Mouse (Mus musculus) gastrocnemius, postnatal 14 days (tissue): ENCODE measurements at regions not wholly inside any gene's neighbourhood (a gene's known extent, or its start where the extent isn't known, plus 50 kb on each side); places are given as distances from the start of the nearest gene placed in this dataset.

Experiments used
- DNase-seq: peaks from one replicate; pipeline ENCODE4 v3.0.0; 2021; ENCODE audit warnings: mixed read lengths
- intact Hi-C: fragments of 180-260 bp; cut with DNase I; formaldehyde crosslinking; loops from one replicate; pipeline ENCODE4 v1.15.1; 2025; ENCODE audit warnings: low total_unique reads

DNA sequence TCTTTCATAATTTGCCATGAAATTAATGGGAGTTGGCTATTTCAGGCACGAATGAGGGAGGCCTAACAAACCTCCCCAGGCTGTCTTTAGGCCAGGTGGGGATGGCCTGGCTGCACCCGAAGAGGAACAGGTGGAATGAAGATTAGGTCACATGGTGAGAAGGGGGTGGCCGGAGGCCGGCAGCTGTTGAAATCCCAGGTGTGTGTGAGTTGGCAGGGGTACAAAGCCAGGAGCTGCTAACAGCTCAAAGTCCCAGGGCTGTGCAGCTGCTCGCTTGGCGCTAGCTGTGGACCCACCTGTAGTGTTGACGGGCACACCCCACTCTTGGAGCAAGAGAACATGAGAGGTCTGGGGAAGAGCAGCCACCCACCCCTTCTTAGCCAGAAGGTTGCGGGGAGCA, 80.9 kb upstream of the Sox4 start:
- no peak for DNase-seq
- intact Hi-C loops = no loop called here

DNA sequence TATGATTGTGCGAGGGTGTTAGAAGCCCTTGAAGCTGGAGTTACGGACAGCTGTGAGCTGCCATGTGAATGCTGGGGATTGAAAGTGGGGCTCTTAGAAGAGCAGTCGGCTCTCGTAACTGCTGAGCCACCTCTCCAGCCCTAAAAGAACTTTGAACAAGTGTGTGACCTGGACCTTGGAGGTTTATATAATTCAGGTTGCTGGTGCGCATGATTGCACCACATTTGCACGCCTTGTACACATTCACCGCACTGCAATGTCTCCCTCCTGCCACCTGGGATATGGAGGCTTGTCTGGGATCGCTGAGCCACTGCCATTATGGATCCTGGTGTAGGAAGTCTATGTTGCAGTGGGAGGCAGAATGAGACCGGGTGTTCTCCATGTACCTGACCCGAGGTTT, 73.6 kb upstream of the Sox4 start:
- no peak for DNase-seq
- intact Hi-C loops = no loop called here

DNA sequence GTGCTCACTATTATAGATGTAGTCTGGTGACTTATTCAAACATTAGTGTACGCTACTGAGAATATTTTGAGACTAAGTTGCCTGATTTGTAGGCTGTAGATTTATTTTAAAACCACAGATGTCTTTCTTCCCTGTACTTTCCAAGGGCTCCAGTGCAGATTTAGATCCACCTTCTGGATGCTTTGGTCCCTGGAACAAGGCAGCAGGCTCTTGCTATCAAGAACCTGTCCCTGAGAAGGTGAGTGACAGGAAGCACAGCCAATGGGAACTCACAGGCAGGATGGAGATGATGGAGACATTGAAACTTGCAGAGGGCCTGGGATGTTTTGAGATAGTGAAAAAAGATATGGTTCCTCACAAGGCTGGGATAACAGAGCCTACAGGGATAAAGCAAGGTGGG, 70.0 kb upstream of the Sox4 start:
- no peak for DNase-seq
- intact Hi-C loops = no loop called here

DNA sequence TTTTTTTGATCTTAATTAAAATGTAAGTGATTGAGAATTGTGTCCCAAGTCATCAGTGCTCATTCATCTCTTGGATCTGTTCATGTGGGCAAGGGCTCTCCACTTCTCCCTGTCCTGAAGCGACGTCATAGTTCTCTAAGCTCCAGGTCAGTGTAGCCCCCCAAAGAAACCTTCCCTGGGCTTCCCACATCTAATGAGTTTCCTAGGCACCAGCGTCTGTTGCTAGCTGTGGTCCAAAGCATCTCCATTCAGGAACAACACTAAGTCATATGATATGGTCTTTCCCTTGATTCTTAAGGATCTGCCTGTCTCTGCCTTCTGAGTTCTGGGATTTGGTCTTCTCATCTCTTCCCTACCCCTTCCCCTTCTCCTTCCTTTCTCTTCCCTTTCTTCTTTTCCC, 66.3 kb upstream of the Sox4 start:
- no peak for DNase-seq
- intact Hi-C loops = no loop called here

DNA sequence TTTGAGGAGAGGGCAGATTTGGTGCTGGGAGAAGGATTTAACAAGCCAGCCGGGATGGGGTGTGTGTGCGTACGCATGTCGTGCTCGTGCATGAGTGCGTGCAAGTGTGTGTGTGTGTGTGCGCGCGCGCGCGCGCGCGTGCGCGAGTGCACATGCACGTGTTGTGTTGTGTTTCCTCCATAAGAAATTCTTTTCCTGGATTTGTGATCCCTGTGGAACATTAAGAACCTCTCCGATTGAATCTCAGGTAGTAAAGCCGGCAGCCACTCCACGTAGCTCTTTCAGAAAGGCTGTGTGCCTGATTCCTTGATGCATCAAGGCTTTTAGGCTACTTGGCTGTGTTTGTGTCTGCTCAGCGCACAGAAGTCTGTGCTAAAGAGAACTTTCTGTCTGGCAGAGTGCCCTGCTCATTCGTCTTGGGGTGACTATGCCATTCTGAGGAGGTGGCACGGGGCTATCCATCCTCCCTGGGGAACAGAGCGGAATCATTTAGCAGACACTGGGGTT, 62.7 kb upstream of the Sox4 start:
- intact Hi-C loops = no loop called here
- no peak for DNase-seq

DNA sequence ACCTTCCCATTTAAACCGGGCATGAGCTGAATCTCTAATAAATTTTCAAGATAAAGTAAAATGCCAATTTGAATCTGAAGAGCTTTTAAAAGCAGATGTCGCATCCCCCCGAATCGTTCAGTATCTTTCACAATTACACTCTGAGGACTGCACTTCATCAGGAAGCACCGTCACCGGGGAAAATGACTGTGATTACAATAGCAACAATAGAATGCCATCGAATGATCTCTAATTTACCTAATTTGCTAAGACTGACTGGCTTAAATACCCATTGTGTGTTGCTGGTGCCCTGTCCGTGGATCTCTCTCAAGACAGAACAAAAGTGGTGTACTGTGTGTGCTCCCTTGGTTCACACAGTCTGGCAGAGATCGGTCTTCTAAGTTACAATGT, 62.1 kb upstream of the Sox4 start:
- no peak for DNase-seq
- intact Hi-C loops = no loop called here

DNA sequence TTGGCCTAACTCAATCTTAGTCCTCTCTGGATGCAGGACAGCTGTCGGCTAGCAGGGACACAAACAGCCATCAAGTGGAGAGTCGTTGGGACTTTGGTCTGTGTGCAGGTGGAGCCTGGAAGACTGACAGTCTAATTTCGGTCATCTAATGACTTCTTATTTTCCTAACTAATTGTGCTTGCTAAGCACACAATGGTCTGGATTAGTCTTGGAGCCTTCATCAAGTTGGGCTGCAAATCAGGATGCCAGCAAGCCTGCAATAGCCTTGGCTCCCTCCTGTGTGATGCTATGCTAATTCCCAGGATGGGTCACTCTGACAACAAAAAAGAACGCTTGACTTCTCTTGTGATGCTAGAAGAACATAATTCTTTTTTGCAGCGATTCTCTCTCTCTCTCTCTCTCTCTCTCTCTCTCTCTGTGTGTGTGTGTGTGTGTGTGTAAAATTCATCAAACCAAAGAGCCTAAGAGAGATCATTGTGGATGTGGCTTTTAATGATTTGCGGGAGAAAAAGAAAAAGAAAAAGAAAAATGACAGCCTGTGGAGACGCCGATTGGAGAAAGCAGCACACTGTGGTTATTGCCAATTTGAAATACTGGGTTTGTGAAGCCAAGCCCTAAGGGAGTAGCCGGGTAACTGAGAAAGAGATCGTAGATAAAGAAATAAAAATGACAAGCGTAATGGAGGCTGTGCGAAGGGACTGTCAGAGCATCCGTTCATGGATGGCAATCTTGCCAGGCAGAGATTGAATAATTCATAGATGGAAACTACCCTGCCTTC, 61.5 kb upstream of the Sox4 start:
- no peak for DNase-seq
- intact Hi-C loops = no loop called here

DNA sequence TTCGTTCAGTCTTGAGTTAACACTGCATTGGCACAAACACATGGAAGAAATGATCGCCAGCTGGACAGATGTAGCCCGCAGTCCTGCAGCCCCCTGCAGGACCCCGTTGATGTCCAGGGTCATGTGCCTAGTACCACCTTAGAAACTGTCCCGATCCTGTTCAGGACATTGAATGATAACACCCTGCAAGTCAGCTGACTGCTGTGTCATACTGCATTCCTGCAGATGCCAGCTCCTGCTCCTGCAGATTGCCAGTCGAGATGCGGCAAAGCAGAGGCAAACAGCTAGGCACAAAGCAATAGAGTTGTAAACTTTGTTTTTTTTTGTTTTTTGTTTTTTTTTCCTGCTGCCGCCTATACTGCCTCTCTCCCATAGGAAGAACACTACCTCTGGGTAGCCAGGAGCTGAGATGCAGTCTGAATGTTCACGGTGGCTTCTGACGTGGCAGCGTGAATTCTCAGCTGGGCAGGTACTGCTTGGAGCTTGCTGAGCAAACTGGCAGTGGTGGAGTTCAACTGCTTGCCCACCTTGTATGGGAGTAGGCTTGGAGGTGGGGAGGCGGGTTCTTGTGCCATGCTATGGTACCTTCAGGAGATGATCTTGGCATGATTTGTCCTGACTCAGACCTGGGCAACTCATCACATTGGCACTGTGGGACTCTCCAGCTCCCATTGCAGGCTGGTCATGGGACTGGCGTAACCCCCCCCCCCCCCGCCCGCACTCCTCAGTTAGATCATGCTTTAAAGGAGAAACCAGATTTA, 60.7 kb upstream of the Sox4 start:
- intact Hi-C loops = no loop called here

DNA sequence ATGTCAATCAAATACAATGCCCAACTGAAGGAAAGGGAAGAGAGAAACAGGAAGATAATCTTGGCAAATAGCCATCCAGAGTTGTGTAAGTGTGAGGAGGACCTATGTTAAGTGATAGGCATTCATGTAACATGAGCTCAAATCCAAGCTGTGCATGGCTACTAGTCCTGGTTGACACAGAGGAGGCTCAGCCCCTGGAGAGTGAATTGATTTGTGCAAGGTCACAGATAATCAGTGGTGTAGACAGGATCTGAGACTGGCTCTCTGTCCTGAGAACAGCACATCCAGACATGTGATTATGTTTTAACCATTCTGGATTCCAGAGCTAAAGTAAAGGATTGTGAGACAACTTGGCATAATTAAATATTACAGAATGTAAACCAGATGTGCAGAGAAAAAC, 53.0 kb upstream of the Sox4 start:
- DNase-seq = no peak
- intact Hi-C loops = no loop called here

More for the DNA sequence above, 60.7 kb upstream of the Sox4 start:
- peak; percentile 8 for DNase-seq
